Mouse (Mus musculus): ENCODE results near the gene Aldh1l1. TPM values are rescaled to one million over a fixed set of nuclear protein-coding genes. Genes with fewer than 3 reads are reported as not detected.

Aldh1l1 gene
- polyA plus RNA-seq, 1 experiment, result not detected

GRCm38 (mm10) chr6:90618821-90619636 lies 132.8 kb downstream of the Aldh1l1 start:
- peaks cover 96% of the 10 kb centered on the region for H3K4me1 ChIP-seq (ENCODE audit: control insufficient read depth)
- no peaks in the 10 kb centered on the region for H3K27me3 ChIP-seq (ENCODE audit: control insufficient read depth)
- no peak for TF ChIP-seq GATA1 (IDR thresholded peaks at IDR 0.05; ENCODE audit: low read length)
- TF ChIP-seq TAL1 (IDR thresholded peaks at IDR 0.05; ENCODE audit: low read length), result no peak
- H3K36me3 ChIP-seq (ENCODE audit: control insufficient read depth), result peaks cover 89% of the 10 kb centered on the region
- peak overlapping the region; percentile 72 for H3K4me3 ChIP-seq (replicated peaks)
- H3K9me3 ChIP-seq (ENCODE audit: control insufficient read depth, low read length), result no peaks in the 10 kb centered on the region

GRCm38 (mm10) chr6:90619936-90620335 lies 133.7 kb downstream of the Aldh1l1 start:
- Histone ChIP-seq H3K36me3 (ENCODE audit: control insufficient read depth) (peaks cover 89% of the 10 kb centered on the region), H3K4me1 (ENCODE audit: control insufficient read depth) (peaks cover 97% of the 10 kb centered on the region), H3K27me3 (ENCODE audit: control insufficient read depth) (no peaks in the 10 kb centered on the region), H3K4me3 (replicated peaks) (peak overlapping the region; percentile 72), H3K9me3 (ENCODE audit: control insufficient read depth, low read length) (no peaks in the 10 kb centered on the region)
- no peak for TF ChIP-seq TAL1 (IDR thresholded peaks at IDR 0.05; ENCODE audit: low read length)
- TF ChIP-seq GATA1 (IDR thresholded peaks at IDR 0.05; ENCODE audit: low read length), result no peak

- H3K4me1 ChIP-seq (ENCODE audit: control insufficient read depth), result peaks cover 99% of the 10 kb centered on the region
- no peaks in the 10 kb centered on the region for H3K9me3 ChIP-seq (ENCODE audit: control insufficient read depth, low read length)
- H3K4me3 ChIP-seq (replicated peaks), result peak overlapping the region; percentile 72
- H3K27me3 ChIP-seq (ENCODE audit: control insufficient read depth), result no peaks in the 10 kb centered on the region
- peaks cover 91% of the 10 kb centered on the region for H3K36me3 ChIP-seq (ENCODE audit: control insufficient read depth)
- TF ChIP-seq TAL1 (IDR thresholded peaks at IDR 0.05; ENCODE audit: low read length) (no peak), GATA1 (IDR thresholded peaks at IDR 0.05; ENCODE audit: low read length) (no peak)
Observed at GRCm38 (mm10) chr6:90620791-90621583, 134.8 kb downstream of the Aldh1l1 start.

GRCm38 (mm10) chr6:90621584-90621890 lies 135.3 kb downstream of the Aldh1l1 start:
- Histone ChIP-seq H3K4me1 (ENCODE audit: control insufficient read depth) (peaks cover 98% of the 10 kb centered on the region), H3K4me3 (replicated peaks) (peak overlapping the region; percentile 72), H3K9me3 (ENCODE audit: control insufficient read depth, low read length) (no peaks in the 10 kb centered on the region), H3K27me3 (ENCODE audit: control insufficient read depth) (no peaks in the 10 kb centered on the region), H3K36me3 (ENCODE audit: control insufficient read depth) (peaks cover 93% of the 10 kb centered on the region)
- TF ChIP-seq GATA1 (IDR thresholded peaks at IDR 0.05; ENCODE audit: low read length), result no peak
- no peak for TF ChIP-seq TAL1 (IDR thresholded peaks at IDR 0.05; ENCODE audit: low read length)

- H3K36me3 ChIP-seq (ENCODE audit: control insufficient read depth), result peaks cover 94% of the 10 kb centered on the region
- TF ChIP-seq TAL1 (IDR thresholded peaks at IDR 0.05; ENCODE audit: low read length), result peak; percentile 80
- peak; percentile 90 for TF ChIP-seq GATA1 (IDR thresholded peaks at IDR 0.05; ENCODE audit: low read length)
- H3K4me1 ChIP-seq (ENCODE audit: control insufficient read depth), result peaks cover 98% of the 10 kb centered on the region
- no peaks in the 10 kb centered on the region for H3K9me3 ChIP-seq (ENCODE audit: control insufficient read depth, low read length)
- no peaks in the 10 kb centered on the region for H3K27me3 ChIP-seq (ENCODE audit: control insufficient read depth)
- peak overlapping the region; percentile 72 for H3K4me3 ChIP-seq (replicated peaks)
Observed at GRCm38 (mm10) chr6:90622758-90623455, 136.7 kb downstream of the Aldh1l1 start.

- Histone ChIP-seq H3K4me3 (replicated peaks) (peak overlapping the region; percentile 72), H3K27me3 (ENCODE audit: control insufficient read depth) (no peaks in the 10 kb centered on the region), H3K36me3 (ENCODE audit: control insufficient read depth) (peaks cover 94% of the 10 kb centered on the region), H3K9me3 (ENCODE audit: control insufficient read depth, low read length) (no peaks in the 10 kb centered on the region), H3K4me1 (ENCODE audit: control insufficient read depth) (peaks cover 98% of the 10 kb centered on the region)
- no peak for TF ChIP-seq TAL1 (IDR thresholded peaks at IDR 0.05; ENCODE audit: low read length)
- no peak for TF ChIP-seq GATA1 (IDR thresholded peaks at IDR 0.05; ENCODE audit: low read length)
Observed at GRCm38 (mm10) chr6:90623456-90623836, 137.2 kb downstream of the Aldh1l1 start.

- Histone ChIP-seq H3K4me1 (ENCODE audit: control insufficient read depth) (peaks cover 98% of the 10 kb centered on the region), H3K27me3 (ENCODE audit: control insufficient read depth) (no peaks in the 10 kb centered on the region), H3K9me3 (ENCODE audit: control insufficient read depth, low read length) (no peaks in the 10 kb centered on the region), H3K36me3 (ENCODE audit: control insufficient read depth) (peaks cover 94% of the 10 kb centered on the region), H3K4me3 (replicated peaks) (peak overlapping the region; percentile 72)
- TF ChIP-seq TAL1 (IDR thresholded peaks at IDR 0.05; ENCODE audit: low read length), result no peak
- no peak for TF ChIP-seq GATA1 (IDR thresholded peaks at IDR 0.05; ENCODE audit: low read length)
Observed at GRCm38 (mm10) chr6:90624184-90624583, 138.0 kb downstream of the Aldh1l1 start.

- H3K36me3 ChIP-seq (ENCODE audit: control insufficient read depth), result peaks cover 94% of the 10 kb centered on the region
- peaks cover 98% of the 10 kb centered on the region for H3K4me1 ChIP-seq (ENCODE audit: control insufficient read depth)
- no peaks in the 10 kb centered on the region for H3K27me3 ChIP-seq (ENCODE audit: control insufficient read depth)
- TF ChIP-seq GATA1 (IDR thresholded peaks at IDR 0.05; ENCODE audit: low read length) (no peak), TAL1 (IDR thresholded peaks at IDR 0.05; ENCODE audit: low read length) (no peak)
- peak overlapping the region; percentile 72 for H3K4me3 ChIP-seq (replicated peaks)
- no peaks in the 10 kb centered on the region for H3K9me3 ChIP-seq (ENCODE audit: control insufficient read depth, low read length)
Observed at GRCm38 (mm10) chr6:90624733-90625132, 138.5 kb downstream of the Aldh1l1 start.
